ENCODE assay signal across 8 mouse cellular contexts in genomic region chr4:129047721-129048421, GRCm38 (mm10). TPM values are rescaled to one million over a fixed set of nuclear protein-coding genes. Genes with fewer than 3 reads are reported as not detected.
DNase-seq lines count a peak whose midpoint lies in the region; ATAC-seq and TF ChIP-seq lines count a peak whose summit lies in the region.

No protein-coding gene starts in this region.

- H3K27ac ChIP-seq in kidney, embryonic 15.5 days: no peak overlapping the region
- H3K27ac ChIP-seq in midbrain, postnatal 0 days (ENCODE audit: low read depth, low read length): peak overlapping the region; percentile 98

- H3K36me3 ChIP-seq in kidney, embryonic 15.5 days: no peaks in the 10 kb centered on the region
- H3K36me3 ChIP-seq in midbrain, postnatal 0 days (ENCODE audit: insufficient read depth, low read length): no peaks in the 10 kb centered on the region; the same call in 1 of the 2 replicates

- peak overlapping the region; percentile 97 for H3K4me2 ChIP-seq in kidney, embryonic 15.5 days
- H3K4me2 ChIP-seq in midbrain, postnatal 0 days (ENCODE audit: low read depth, low read length, poor library complexity, severe bottlenecking): peak overlapping the region; percentile 80

- 16% methylated on average over 15 of the region's 15 CpGs for WGBS in kidney, embryonic 15.5 days
- 15% methylated on average over 15 of the region's 15 CpGs for WGBS in midbrain, postnatal 0 days

- no peak for ATAC-seq in kidney, embryonic 15.5 days (replicated peaks; ENCODE audit: low FRiP score)
- ATAC-seq in inflammation-experienced regulatory T-cells, adult 6 months: peak; percentile 29
- no peak for ATAC-seq in midbrain, postnatal 0 days (ENCODE audit: low FRiP score)

- no peaks in the 10 kb centered on the region for H3K9me3 ChIP-seq in kidney, embryonic 15.5 days (replicated peaks)
- H3K9me3 ChIP-seq in midbrain, postnatal 0 days (ENCODE audit: low read length): no peaks in the 10 kb centered on the region

- peaks cover 22% of the 10 kb centered on the region for H3K4me1 ChIP-seq in kidney, embryonic 15.5 days
- peaks cover 4% of the 10 kb centered on the region; the same call in 1 of the 2 replicates for H3K4me1 ChIP-seq in midbrain, postnatal 0 days (ENCODE audit: insufficient read depth, low read length)

- H3K4me3 ChIP-seq in kidney, embryonic 15.5 days (replicated peaks): peak overlapping the region; percentile 55
- H3K4me3 ChIP-seq in midbrain, postnatal 0 days (ENCODE audit: low read depth, low read length): peak overlapping the region; percentile 41

- 0 out of 2 replicates have a peak overlapping the region, but pooled peaks have one; percentile 41 for H3K9ac ChIP-seq in kidney, embryonic 15.5 days
- peak overlapping the region; percentile 69 for H3K9ac ChIP-seq in midbrain, postnatal 0 days (replicated peaks; ENCODE audit: low read length, poor library complexity, severe bottlenecking)

- H3K27me3 ChIP-seq in kidney, embryonic 15.5 days: peaks cover 62% of the 10 kb centered on the region
- no peaks in the 10 kb centered on the region for H3K27me3 ChIP-seq in midbrain, postnatal 0 days (ENCODE audit: insufficient read depth, low read length)

- no peak for TF ChIP-seq CTCF in midbrain, postnatal 0 days (IDR thresholded peaks at IDR 0.05)

- no peak for DNase-seq in kidney, adult 9 months
- peak; percentile 70 for DNase-seq in c-Kit-positive CD71-positive TER-119-negative erythroid progenitor cells, embryonic 14.5 days (ENCODE audit: low read depth)
- DNase-seq in midbrain, postnatal 0 days (ENCODE audit: low spot score): no peak
- DNase-seq in thymus, postnatal 25 days: no peak
- no peak for DNase-seq in frontal cortex, postnatal 36 days (ENCODE audit: low spot score in 2 of 2)
- no peak for DNase-seq in cerebellum, adult 8-10 months

RNA-seq across cellular contexts. Expression of gene Rnf19b, which starts 10.2 kb away (rescaled TPM):
- 7.1 TPM in 2 replicates for polyA plus RNA-seq in kidney, embryonic 15.5 days (2015; fragmentation: Nextera tagmentation; extraction: Ambion mirVana)
- 10 to 100 TPM; 17.5 to 20.2 (median 18.3) TPM for polyA plus RNA-seq in inflammation-experienced regulatory T-cells, adult 6 months (2017; shearing (Covaris generic))
- 138 and 160 TPM in 2 replicates for total RNA-seq in midbrain, postnatal 0 days (2014; rRNA removed)
- polyA plus RNA-seq in midbrain, postnatal 0 days (2015; fragmentation: Nextera tagmentation; extraction: Ambion mirVana): 34.8 and 40.2 TPM in 2 replicates

RNA-seq across cellular contexts. Expression of gene Ak2, which starts 56.1 kb away (rescaled TPM):
- polyA plus RNA-seq in kidney, embryonic 15.5 days (2015; fragmentation: Nextera tagmentation; extraction: Ambion mirVana): 224 and 231 TPM in 2 replicates
- polyA plus RNA-seq in inflammation-experienced regulatory T-cells, adult 6 months (2017; shearing (Covaris generic)): 100 to 1,000 TPM in 1 of 3 experiments, 10 to 100 TPM in 2; 70.4 to 117 (median 80.5) TPM
- 28.8 and 31.0 TPM in 2 replicates for total RNA-seq in midbrain, postnatal 0 days (2014; rRNA removed)
- polyA plus RNA-seq in midbrain, postnatal 0 days (2015; fragmentation: Nextera tagmentation; extraction: Ambion mirVana): 66.0 and 67.1 TPM in 2 replicates

RNA-seq across cellular contexts. Expression of gene Tmem54, which starts 57.5 kb away (rescaled TPM):
- 9.2 TPM in 2 replicates for polyA plus RNA-seq in kidney, embryonic 15.5 days (2015; fragmentation: Nextera tagmentation; extraction: Ambion mirVana)
- polyA plus RNA-seq in inflammation-experienced regulatory T-cells, adult 6 months (2017; shearing (Covaris generic)): not detected
- total RNA-seq in midbrain, postnatal 0 days (2014; rRNA removed): 0.99 TPM in 1 of 2 replicates, not detected in the other
- 0.21 TPM in 1 of 2 replicates, not detected in the other for polyA plus RNA-seq in midbrain, postnatal 0 days (2015; fragmentation: Nextera tagmentation; extraction: Ambion mirVana)
